Mouse (Mus musculus): ENCODE results near the gene Gpx2. TPM values are rescaled to one million over a fixed set of nuclear protein-coding genes. Genes with fewer than 3 reads are reported as not detected.
A peak's percentile ranks its signal among the peaks of the same experiment; 100 is the strongest.

The Gpx2 gene
- total and polyA plus RNA-seq, 2 experiments from 2014 or later, result 0.31 TPM; not detected in 1

DNA sequence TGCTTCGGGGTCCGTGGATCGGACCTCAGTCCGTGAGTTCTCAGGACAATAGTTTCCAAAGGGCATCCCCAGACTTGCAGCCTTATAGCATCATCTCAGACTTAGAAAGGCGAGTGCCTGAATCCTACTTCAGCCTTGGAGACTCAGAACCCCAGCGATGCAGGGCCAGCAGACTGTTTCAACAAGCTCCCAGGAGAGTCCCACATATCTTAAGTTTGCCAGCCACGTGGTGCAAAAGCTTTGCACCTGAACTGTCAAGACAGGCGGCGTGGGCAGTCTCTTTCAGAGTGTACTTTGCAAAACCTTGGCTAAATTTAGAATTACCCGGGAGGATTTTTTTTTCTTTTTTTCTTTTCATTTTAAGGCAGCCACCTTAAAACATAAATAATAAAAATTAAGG is 12.4 kb upstream of the Gpx2 start:
- Histone ChIP-seq H3K36me3 (ENCODE audit: insufficient read depth) (0 out of 2 replicates have a peak, but pooled peaks cover 5% of the 10 kb centered on the region), H3K27me3 (ENCODE audit: insufficient read depth, low read length) (no peaks in the 10 kb centered on the region), H3K4me3 (ENCODE audit: low read depth, low read length) (no peak overlapping the region), H3K4me2 (ENCODE audit: low read depth) (no peak overlapping the region), H3K9me3 (ENCODE audit: low read length) (no peaks in the 10 kb centered on the region), H3K27ac (ENCODE audit: low read depth, low read length) (no peak overlapping the region), H3K4me1 (ENCODE audit: insufficient read depth) (no peaks in the 10 kb centered on the region), H3K9ac (no peak overlapping the region)
- no peak for DNase-seq
- no peak for TF ChIP-seq CTCF (IDR thresholded peaks at IDR 0.05; ENCODE audit: low read depth)
- ATAC-seq, result no peak
- 82% methylated on average over 10 of the region's 10 CpGs for WGBS

- peaks cover under 1% of the 10 kb centered on the region; the same call in 1 of the 2 replicates for H3K36me3 ChIP-seq (ENCODE audit: insufficient read depth)
- no peak overlapping the region for H3K27ac ChIP-seq (ENCODE audit: low read depth, low read length)
- no peak overlapping the region for H3K4me2 ChIP-seq (ENCODE audit: low read depth)
- TF ChIP-seq CTCF (IDR thresholded peaks at IDR 0.05; ENCODE audit: low read depth), result no peak
- H3K4me3 ChIP-seq (ENCODE audit: low read depth, low read length), result no peak overlapping the region
- DNase-seq, result no peak
- no peak for ATAC-seq
- no peaks in the 10 kb centered on the region for H3K9me3 ChIP-seq (ENCODE audit: low read length)
- H3K9ac ChIP-seq, result no peak overlapping the region
- H3K27me3 ChIP-seq (ENCODE audit: insufficient read depth, low read length), result no peaks in the 10 kb centered on the region
- no peaks in the 10 kb centered on the region for H3K4me1 ChIP-seq (ENCODE audit: insufficient read depth)
- 89% methylated on average over 10 of the region's 10 CpGs for WGBS
Measured at GRCm38 (mm10) chr12:76805056-76805811, 9.9 kb upstream of the Gpx2 start.

GRCm38 (mm10) chr12:76803700-76804252 is 8.4 kb upstream of the Gpx2 start:
- WGBS, result 60% methylated on average over 7 of the region's 7 CpGs

DNA sequence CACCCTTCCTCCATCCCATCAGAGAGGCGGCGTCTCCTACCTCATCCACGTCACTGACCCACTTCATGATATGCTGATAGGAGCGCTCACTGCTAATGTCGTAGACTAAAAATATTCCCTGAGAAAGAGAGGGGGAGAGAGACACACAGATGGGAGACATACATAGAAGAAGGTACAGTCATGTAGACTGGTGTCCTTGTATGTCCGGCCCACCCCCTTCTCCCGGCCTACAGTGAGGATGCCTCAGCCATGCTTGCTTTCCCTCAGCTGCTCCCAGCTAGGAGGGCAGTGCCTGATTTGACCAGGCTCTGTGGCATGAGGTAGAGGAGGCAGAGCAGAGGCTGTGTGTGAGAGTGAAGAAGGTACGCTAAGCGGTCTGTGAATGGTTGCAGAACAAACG is 7.7 kb upstream of the Gpx2 start:
- Histone ChIP-seq H3K27me3 (ENCODE audit: insufficient read depth, low read length) (no peaks in the 10 kb centered on the region), H3K4me2 (ENCODE audit: low read depth) (no peak overlapping the region), H3K9me3 (ENCODE audit: low read length) (no peaks in the 10 kb centered on the region), H3K9ac (no peak overlapping the region), H3K27ac (ENCODE audit: low read depth, low read length) (no peak overlapping the region), H3K4me1 (ENCODE audit: insufficient read depth) (no peaks in the 10 kb centered on the region), H3K36me3 (ENCODE audit: insufficient read depth) (peaks cover 4% of the 10 kb centered on the region; the same call in 1 of the 2 replicates), H3K4me3 (ENCODE audit: low read depth, low read length) (no peak overlapping the region)
- no peak for DNase-seq
- ATAC-seq, result no peak
- 90% methylated on average over 10 of the region's 10 CpGs for WGBS
- no peak for TF ChIP-seq CTCF (IDR thresholded peaks at IDR 0.05; ENCODE audit: low read depth)

More at GRCm38 (mm10) chr12:76803700-76804252, 8.4 kb upstream of the Gpx2 start:
- H3K36me3 ChIP-seq (ENCODE audit: insufficient read depth), result peaks cover 4% of the 10 kb centered on the region; the same call in 1 of the 2 replicates
- H3K4me3 ChIP-seq (ENCODE audit: low read depth, low read length), result no peak overlapping the region
- no peak overlapping the region for H3K4me2 ChIP-seq (ENCODE audit: low read depth)
- H3K27me3 ChIP-seq (ENCODE audit: insufficient read depth, low read length), result no peaks in the 10 kb centered on the region
- H3K9ac ChIP-seq, result no peak overlapping the region
- ATAC-seq (0 out of 2 replicates have a peak, but pooled peaks have one; percentile 48), DNase-seq (no peak)
- H3K9me3 ChIP-seq (ENCODE audit: low read length), result no peaks in the 10 kb centered on the region
- H3K27ac ChIP-seq (ENCODE audit: low read depth, low read length), result no peak overlapping the region
- TF ChIP-seq CTCF (IDR thresholded peaks at IDR 0.05; ENCODE audit: low read depth), result peak; percentile 72
- H3K4me1 ChIP-seq (ENCODE audit: insufficient read depth), result no peaks in the 10 kb centered on the region

GRCm38 (mm10) chr12:76798008-76798720 is 2.8 kb upstream of the Gpx2 start:
- Histone ChIP-seq H3K9ac (no peak overlapping the region), H3K4me1 (ENCODE audit: insufficient read depth) (no peaks in the 10 kb centered on the region), H3K27me3 (ENCODE audit: insufficient read depth, low read length) (no peaks in the 10 kb centered on the region), H3K4me3 (ENCODE audit: low read depth, low read length) (no peak overlapping the region), H3K9me3 (ENCODE audit: low read length) (no peaks in the 10 kb centered on the region), H3K36me3 (ENCODE audit: insufficient read depth) (peaks cover 4% of the 10 kb centered on the region; the same call in 1 of the 2 replicates), H3K27ac (ENCODE audit: low read depth, low read length) (no peak overlapping the region), H3K4me2 (ENCODE audit: low read depth) (no peak overlapping the region)
- WGBS, result 46% methylated on average over 5 of the region's 5 CpGs
- DNase-seq, result no peak
- ATAC-seq, result no peak
- TF ChIP-seq CTCF (IDR thresholded peaks at IDR 0.05; ENCODE audit: low read depth), result no peak

DNA sequence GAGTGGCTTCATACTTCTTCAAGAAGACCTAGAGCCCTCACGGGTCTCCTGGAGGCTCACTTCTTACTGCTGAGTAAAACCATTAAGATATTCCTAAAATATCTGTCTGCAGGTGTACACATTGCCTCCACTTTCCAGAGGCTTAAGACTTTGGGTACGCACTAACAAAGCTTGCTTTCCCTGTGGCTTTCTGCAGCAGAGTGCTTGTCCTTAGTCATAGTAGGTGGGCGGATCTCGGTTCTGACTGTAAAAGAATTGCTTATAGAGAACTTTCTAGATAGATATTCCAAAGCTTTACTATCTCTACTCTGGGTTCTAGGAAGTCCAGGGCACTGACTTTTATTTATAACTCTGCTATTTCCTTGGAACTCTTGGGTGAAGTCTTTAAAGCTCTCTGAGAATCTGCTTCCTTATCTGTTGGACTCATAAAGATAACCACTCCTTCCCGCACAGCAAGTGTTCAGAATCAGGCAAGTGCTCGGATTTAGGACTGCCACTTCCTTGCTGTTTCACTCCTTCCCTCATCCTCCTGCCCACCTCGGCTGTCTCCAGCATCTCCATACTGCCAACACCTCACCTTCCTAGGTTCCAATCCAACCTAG is 1.7 kb upstream of the Gpx2 start:
- no peaks in the 10 kb centered on the region for H3K9me3 ChIP-seq (ENCODE audit: low read length)
- no peak overlapping the region for H3K27ac ChIP-seq (ENCODE audit: low read depth, low read length)
- no peak overlapping the region for H3K4me2 ChIP-seq (ENCODE audit: low read depth)
- 89% methylated on average over 7 of the region's 7 CpGs for WGBS
- no peak overlapping the region for H3K9ac ChIP-seq
- DNase-seq (no peak), ATAC-seq (no peak)
- H3K27me3 ChIP-seq (ENCODE audit: insufficient read depth, low read length), result no peaks in the 10 kb centered on the region
- H3K4me3 ChIP-seq (ENCODE audit: low read depth, low read length), result no peak overlapping the region
- no peaks in the 10 kb centered on the region for H3K4me1 ChIP-seq (ENCODE audit: insufficient read depth)
- H3K36me3 ChIP-seq (ENCODE audit: insufficient read depth), result peaks cover 4% of the 10 kb centered on the region; the same call in 1 of the 2 replicates
- TF ChIP-seq CTCF (IDR thresholded peaks at IDR 0.05; ENCODE audit: low read depth), result no peak

Measured in forebrain, postnatal 0 days (tissue).